In genomic region chr6:54078269-54078668, GRCm38 (mm10) we compare ENCODE assay signal across 27 mouse cellular contexts. TPM values are rescaled to one million over a fixed set of nuclear protein-coding genes. Genes with fewer than 3 reads are reported as not detected.
DNase-seq lines count a peak whose midpoint lies in the region; ATAC-seq and TF ChIP-seq lines count a peak whose summit lies in the region.
"Had no signal": no experiment of that assay in that cellular context is flagged by ENCODE, and none has a peak within 500 bp of the region (broad histone marks: within the 10 kb centered on the region; RNA-seq: fewer than 3 reads in every experiment).

No protein-coding gene starts in this region.

- no peak overlapping the region for H3K4me2 ChIP-seq in lung, embryonic 14.5 days
- H3K4me2 ChIP-seq: intestine, embryonic 15.5 days; lung, embryonic 15.5 days; midbrain, embryonic 15.5 days had no signal

- no peak for ATAC-seq in lung, embryonic 14.5 days (ENCODE audit: insufficient read depth)
- ATAC-seq: forebrain, embryonic 16.5 days; hindbrain, embryonic 16.5 days; intestine, embryonic 15.5 days; midbrain, embryonic 15.5 days; Patski had no signal

- WGBS in cerebellum, adult 2 months, result 19% methylated on average over 2 of the region's 2 CpGs
- 30% methylated on average over 2 of the region's 2 CpGs for whole genome bisulfite sequencing in lung, embryonic 14.5 days

- DNase-seq in cerebellum, adult 2 months, result no peak
- DNase-seq in cerebellum, adult 9-11 months, result no peak
- DNase-seq in lung, embryonic 14.5 days, result peak; percentile 50
- no peak for DNase-seq in lung, postnatal 4 days
- peak; percentile 12 for DNase-seq in thymus, postnatal 14 days
- DNase-seq in thymus, postnatal 25 days, result no peak
- no peak for DNase-seq in kidney, adult 8-10 months
- no peak for DNase-seq in frontal cortex, postnatal 14 days (ENCODE audit: low spot score in 2 of 2)
- DNase-seq: adrenal gland, postnatal 10 days; cerebellum, adult 11 months; cerebellum, postnatal 10 days; heart, postnatal 14 days; kidney, adult 2 months; kidney, postnatal 10 days; liver; right cerebral cortex, adult 18-20 months; right cerebral cortex, postnatal 4 days had no signal

- H3K4me1 ChIP-seq in cerebellum, adult 2 months (ENCODE audit: control insufficient read depth, insufficient read depth, low read length), result peaks cover 79% of the 10 kb centered on the region
- H3K4me1 ChIP-seq in lung, embryonic 14.5 days (ENCODE audit: insufficient read depth), result peaks cover 6% of the 10 kb centered on the region; the same call in 1 of the 2 replicates
- H3K4me1 ChIP-seq: midbrain, embryonic 15.5 days had no signal

- H3K9ac ChIP-seq in lung, embryonic 14.5 days, result no peak overlapping the region
- H3K9ac ChIP-seq: intestine, embryonic 15.5 days; liver, embryonic 14.5 days; lung, embryonic 15.5 days; midbrain, embryonic 15.5 days had no signal

- no peak for TF ChIP-seq CTCF in cerebellum, adult 2 months (IDR thresholded peaks at IDR 0.05; ENCODE audit: borderline replicate concordance, insufficient read depth, low read depth, low read length)
- TF ChIP-seq CTCF in lung, embryonic 14.5 days (IDR thresholded peaks at IDR 0.05; ENCODE audit: low read depth), result no peak

- TF ChIP-seq POLR2A in cerebellum, adult 2 months (IDR thresholded peaks at IDR 0.05; ENCODE audit: borderline replicate concordance, insufficient read depth, low read length), result no peak

- H3K4me3 ChIP-seq in cerebellum, adult 2 months (replicated peaks; ENCODE audit: insufficient read depth, low read depth, low read length), result no peak overlapping the region
- no peak overlapping the region for H3K4me3 ChIP-seq in lung, embryonic 14.5 days (ENCODE audit: low read depth, low read length)
- H3K4me3 ChIP-seq: erythroblast, embryonic 14.5 days; intestine, embryonic 15.5 days; lung, embryonic 15.5 days; midbrain, embryonic 10.5 days; midbrain, embryonic 15.5 days had no signal

- no peaks in the 10 kb centered on the region for H3K9me3 ChIP-seq in lung, embryonic 14.5 days (ENCODE audit: low read depth, low read length)
- H3K9me3 ChIP-seq: intestine, embryonic 15.5 days; lung, embryonic 15.5 days; midbrain, embryonic 10.5 days; midbrain, embryonic 15.5 days had no signal

- H3K36me3 ChIP-seq in lung, embryonic 14.5 days (ENCODE audit: insufficient read depth), result no peaks in the 10 kb centered on the region
- H3K36me3 ChIP-seq: intestine, embryonic 15.5 days; lung, embryonic 15.5 days; midbrain, embryonic 10.5 days; midbrain, embryonic 15.5 days had no signal

- no peaks in the 10 kb centered on the region for H3K27me3 ChIP-seq in cerebellum, adult 2 months (ENCODE audit: control insufficient read depth, insufficient read depth, low read length)
- no peaks in the 10 kb centered on the region for H3K27me3 ChIP-seq in lung, embryonic 14.5 days (ENCODE audit: insufficient read depth, low read length)
- H3K27me3 ChIP-seq: intestine, embryonic 15.5 days; midbrain, embryonic 15.5 days; Patski had no signal

- H3K27ac ChIP-seq in cerebellum, adult 2 months (ENCODE audit: insufficient read depth, low read length), result peak overlapping the region; percentile 77
- no peak overlapping the region for H3K27ac ChIP-seq in lung, embryonic 14.5 days (ENCODE audit: low read depth)
- H3K27ac ChIP-seq: intestine, embryonic 15.5 days; liver, embryonic 14.5 days; lung, embryonic 15.5 days; midbrain, embryonic 10.5 days; midbrain, embryonic 15.5 days; stomach, postnatal 0 days had no signal

RNA-seq across cellular contexts. Expression of gene Chn2, which starts 38.9 kb away (rescaled TPM):
- polyA plus RNA-seq in cerebellum, adult 2 months (2012; rRNA removed), result 574 and 684 TPM in 2 replicates
- 16.4 and 18.1 TPM in 2 replicates for polyA plus RNA-seq in lung, embryonic 14.5 days (2014; fragmentation: Nextera tagmentation; extraction: Ambion mirVana)
- polyA plus RNA-seq: erythroblast, embryonic 14.5 days had no signal

Comparison
In these comparisons a context has a peak if more than half of its experiments do, and no peak if none do; other contexts are left out.
1. DNase-seq: peak in lung, embryonic 14.5 days (single experiment) and thymus, postnatal 14 days (single experiment); none in cerebellum, adult 2 months (0 of 2), cerebellum, adult 9-11 months (single experiment), lung, postnatal 4 days (0 of 2), thymus, postnatal 25 days (single experiment), kidney, adult 8-10 months (0 of 2) and frontal cortex, postnatal 14 days (0 of 2).
2. RNA of gene Chn2, which starts 38.9 kb away (polyA plus RNA-seq): 574 to 684 TPM in cerebellum, adult 2 months; 16.4 to 18.1 TPM in lung, embryonic 14.5 days; every median in the first group is over 10 times any median in the second.